Mouse (Mus musculus): Measurements from ENCODE around the gene Atad2b. TPM values are rescaled to one million over a fixed set of nuclear protein-coding genes. Genes with fewer than 3 reads are reported as not detected.
"Not testable (repeated sequence)": the region's sequence is repeated elsewhere in the genome, so short reads cannot be mapped to it uniquely, and the experiment has no call there.

Atad2b gene
- polyA plus RNA-seq, 1 experiment from 2014 or later: 15.0 TPM

DNA sequence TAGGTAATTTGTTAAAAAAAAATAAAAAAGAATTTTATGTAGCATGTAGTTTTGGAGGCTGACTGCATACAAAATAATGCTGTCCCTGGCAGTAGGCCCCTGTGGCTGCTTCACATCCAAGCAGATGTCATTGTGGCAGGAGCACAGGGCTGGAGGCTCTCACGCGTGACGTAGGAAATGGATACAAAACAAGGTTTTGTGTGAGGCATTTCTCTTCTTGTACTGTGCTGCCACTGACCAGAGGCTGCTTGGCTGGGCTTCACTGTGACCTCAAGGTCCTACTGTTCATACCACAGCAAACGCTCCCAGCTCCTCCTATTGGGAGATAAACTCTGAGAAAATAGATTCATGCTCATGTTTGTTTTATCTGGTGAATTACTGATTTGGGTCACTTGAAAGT, 36.0 kb downstream of the Atad2b start:
- Histone ChIP-seq H3K4me3 (ENCODE audit: control insufficient read depth in 1 of 2, insufficient read depth in 1 of 2, low read depth in 1 of 2, low read length in 2 of 2) (no peak overlapping the region), H3K36me3 (ENCODE audit: control insufficient read depth, insufficient read depth, low read length) (peaks cover 86% of the 10 kb centered on the region), H3K4me2 (ENCODE audit: low read length) (no peak overlapping the region), H3K9me3 (ENCODE audit: control insufficient read depth, low read length) (no peaks in the 10 kb centered on the region), H3K27ac (replicated peaks in 1 of 2; ENCODE audit: control insufficient read depth in 1 of 2, insufficient read depth in 1 of 2, low read depth in 2 of 2, low read length in 2 of 2) (no peak overlapping the region), H3K9ac (ENCODE audit: low read length) (no peak overlapping the region), H3K4me1 (ENCODE audit: control insufficient read depth in 2 of 2, insufficient read depth in 2 of 2, low read length in 2 of 2) (no peaks in the 10 kb centered on the region), H3K27me3 (ENCODE audit: control insufficient read depth, insufficient read depth, low read length) (no peaks in the 10 kb centered on the region)
- no peak for ATAC-seq (ENCODE audit: insufficient number of reproducible peaks, insufficient read depth, low FRiP score, low read depth)
- WGBS: 86% methylated on average over 4 of the region's 4 CpGs

DNA sequence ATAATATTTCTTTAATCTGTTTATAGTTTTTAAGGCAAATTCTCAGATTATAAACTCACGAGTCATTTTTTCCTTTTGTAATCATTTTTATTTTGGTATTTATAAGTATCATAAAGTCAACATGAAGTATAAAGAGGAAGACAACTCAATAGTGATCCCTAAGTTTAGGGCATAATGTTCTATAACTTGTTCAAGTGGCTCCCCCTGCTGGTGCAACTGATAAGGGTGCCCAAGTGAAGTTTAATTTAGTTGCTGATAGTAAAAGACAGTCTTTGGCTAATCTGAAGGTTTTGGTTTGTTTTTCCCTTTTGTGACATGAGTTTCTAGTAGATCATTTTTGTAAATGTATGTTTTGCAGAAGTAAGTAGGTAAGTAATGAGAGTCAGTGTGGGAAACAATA, 55.8 kb downstream of the Atad2b start:
- no peak overlapping the region for H3K4me2 ChIP-seq (ENCODE audit: low read length)
- peaks cover 56% of the 10 kb centered on the region for H3K36me3 ChIP-seq (ENCODE audit: control insufficient read depth, insufficient read depth, low read length)
- H3K9ac ChIP-seq (ENCODE audit: low read length): no peak overlapping the region
- 18% methylated on average over 1 of the region's 1 CpGs for WGBS
- no peaks in the 10 kb centered on the region for H3K9me3 ChIP-seq (ENCODE audit: control insufficient read depth, low read length)
- H3K27me3 ChIP-seq (ENCODE audit: control insufficient read depth, insufficient read depth, low read length): no peaks in the 10 kb centered on the region
- no peaks in the 10 kb centered on the region for H3K4me1 ChIP-seq (ENCODE audit: control insufficient read depth in 2 of 2, insufficient read depth in 2 of 2, low read length in 2 of 2)
- H3K4me3 ChIP-seq (ENCODE audit: control insufficient read depth in 1 of 2, insufficient read depth in 1 of 2, low read depth in 1 of 2, low read length in 2 of 2): no peak overlapping the region
- ATAC-seq (ENCODE audit: insufficient number of reproducible peaks, insufficient read depth, low FRiP score, low read depth): no peak
- no peak overlapping the region for H3K27ac ChIP-seq (replicated peaks in 1 of 2; ENCODE audit: control insufficient read depth in 1 of 2, insufficient read depth in 1 of 2, low read depth in 2 of 2, low read length in 2 of 2)

DNA sequence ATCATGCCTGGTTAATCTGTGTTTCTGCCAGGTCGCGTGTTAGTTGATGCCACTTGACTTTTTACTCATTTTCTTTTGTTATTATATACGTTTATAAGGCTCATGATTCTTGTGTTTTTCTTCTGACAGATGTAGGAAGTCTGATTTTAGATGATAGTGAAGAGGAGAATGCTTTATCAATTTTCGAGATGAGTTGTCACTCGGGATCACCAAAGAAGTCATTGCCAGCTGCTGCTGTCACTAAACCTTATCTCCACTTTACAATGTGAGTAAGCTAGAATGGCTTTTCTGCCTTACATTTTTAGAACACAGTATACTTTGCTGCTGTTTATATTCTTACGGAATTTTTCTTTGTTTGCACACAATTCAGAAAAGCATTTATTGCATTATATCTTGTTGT, 61.2 kb downstream of the Atad2b start:
- Histone ChIP-seq H3K4me2 (ENCODE audit: low read length) (no peak overlapping the region), H3K9ac (ENCODE audit: low read length) (no peak overlapping the region), H3K36me3 (ENCODE audit: control insufficient read depth, insufficient read depth, low read length) (peaks cover 59% of the 10 kb centered on the region), H3K4me1 (ENCODE audit: control insufficient read depth in 2 of 2, insufficient read depth in 2 of 2, low read length in 2 of 2) (no peaks in the 10 kb centered on the region), H3K9me3 (ENCODE audit: control insufficient read depth, low read length) (no peaks in the 10 kb centered on the region), H3K27ac (replicated peaks in 1 of 2; ENCODE audit: control insufficient read depth in 1 of 2, insufficient read depth in 1 of 2, low read depth in 2 of 2, low read length in 2 of 2) (no peak overlapping the region), H3K4me3 (ENCODE audit: control insufficient read depth in 1 of 2, insufficient read depth in 1 of 2, low read depth in 1 of 2, low read length in 2 of 2) (no peak overlapping the region), H3K27me3 (ENCODE audit: control insufficient read depth, insufficient read depth, low read length) (no peaks in the 10 kb centered on the region)
- WGBS: 72% methylated on average over 6 of the region's 6 CpGs
- no peak for ATAC-seq (ENCODE audit: insufficient number of reproducible peaks, insufficient read depth, low FRiP score, low read depth)

DNA sequence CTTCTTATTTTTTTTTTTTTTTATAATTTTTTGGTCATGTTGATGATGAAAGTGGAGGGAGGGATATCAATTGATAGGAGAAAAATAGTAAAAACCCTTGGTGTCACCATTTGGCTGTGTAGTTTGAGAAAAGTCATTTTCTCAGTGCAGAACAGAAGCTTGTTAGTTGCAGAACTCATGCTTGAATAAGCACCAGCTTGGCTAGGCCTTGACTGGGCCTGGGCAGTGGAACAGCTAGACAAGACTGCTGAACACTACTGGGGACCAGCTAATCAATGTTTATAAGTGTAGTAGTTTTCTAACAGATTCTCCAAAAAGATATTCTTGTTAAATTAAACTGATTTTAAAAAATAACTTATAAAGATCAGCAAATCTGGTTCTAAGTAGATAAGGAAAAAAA, 79.8 kb downstream of the Atad2b start:
- H3K36me3 ChIP-seq (ENCODE audit: control insufficient read depth, insufficient read depth, low read length): no peaks in the 10 kb centered on the region
- no peaks in the 10 kb centered on the region for H3K4me1 ChIP-seq (ENCODE audit: control insufficient read depth in 2 of 2, insufficient read depth in 2 of 2, low read length in 2 of 2)
- no peak overlapping the region for H3K9ac ChIP-seq (ENCODE audit: low read length)

DNA sequence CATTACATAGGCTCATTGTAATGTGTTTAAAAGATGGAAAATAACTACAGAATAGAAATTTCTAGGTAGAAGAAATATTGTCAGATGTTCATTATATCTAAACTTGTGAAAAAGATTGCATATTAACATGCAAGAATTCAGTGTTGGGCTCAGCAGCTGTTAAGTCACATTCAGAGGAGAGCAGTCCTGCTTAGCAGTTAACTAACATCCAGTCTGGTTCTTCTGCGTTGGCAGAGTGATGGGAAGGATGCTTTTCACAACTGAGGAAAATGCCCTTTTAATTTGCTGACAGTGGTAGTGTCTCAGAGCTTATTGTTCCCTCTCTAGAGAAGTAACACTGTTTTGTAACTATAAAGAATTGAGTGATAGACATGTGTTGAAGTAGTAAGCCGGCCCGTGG, 88.2 kb downstream of the Atad2b start:
- H3K4me1 ChIP-seq (ENCODE audit: control insufficient read depth in 2 of 2, insufficient read depth in 2 of 2, low read length in 2 of 2): no peaks in the 10 kb centered on the region
- H3K36me3 ChIP-seq (ENCODE audit: control insufficient read depth, insufficient read depth, low read length): peaks cover 25% of the 10 kb centered on the region
- H3K27me3 ChIP-seq (ENCODE audit: control insufficient read depth, insufficient read depth, low read length): no peaks in the 10 kb centered on the region
- no peak overlapping the region for H3K9ac ChIP-seq (ENCODE audit: low read length)
- H3K4me2 ChIP-seq (ENCODE audit: low read length): no peak overlapping the region
- WGBS: 81% methylated on average over 3 of the region's 3 CpGs
- no peak for ATAC-seq (ENCODE audit: insufficient number of reproducible peaks, insufficient read depth, low FRiP score, low read depth)
- no peak overlapping the region for H3K27ac ChIP-seq (replicated peaks in 1 of 2; ENCODE audit: control insufficient read depth in 1 of 2, insufficient read depth in 1 of 2, low read depth in 2 of 2, low read length in 2 of 2)
- H3K4me3 ChIP-seq (ENCODE audit: control insufficient read depth in 1 of 2, insufficient read depth in 1 of 2, low read depth in 1 of 2, low read length in 2 of 2): no peak overlapping the region
- H3K9me3 ChIP-seq (ENCODE audit: control insufficient read depth, low read length): no peaks in the 10 kb centered on the region

More for the DNA sequence above, 79.8 kb downstream of the Atad2b start:
- H3K27me3 ChIP-seq (ENCODE audit: control insufficient read depth, insufficient read depth, low read length): no peaks in the 10 kb centered on the region
- no peak overlapping the region for H3K27ac ChIP-seq (replicated peaks in 1 of 2; ENCODE audit: control insufficient read depth in 1 of 2, insufficient read depth in 1 of 2, low read depth in 2 of 2, low read length in 2 of 2)
- H3K4me2 ChIP-seq (ENCODE audit: low read length): no peak overlapping the region
- no peaks in the 10 kb centered on the region for H3K9me3 ChIP-seq (ENCODE audit: control insufficient read depth, low read length)
- ATAC-seq (ENCODE audit: insufficient number of reproducible peaks, insufficient read depth, low FRiP score, low read depth): no peak
- H3K4me3 ChIP-seq (ENCODE audit: control insufficient read depth in 1 of 2, insufficient read depth in 1 of 2, low read depth in 1 of 2, low read length in 2 of 2): no peak overlapping the region

DNA sequence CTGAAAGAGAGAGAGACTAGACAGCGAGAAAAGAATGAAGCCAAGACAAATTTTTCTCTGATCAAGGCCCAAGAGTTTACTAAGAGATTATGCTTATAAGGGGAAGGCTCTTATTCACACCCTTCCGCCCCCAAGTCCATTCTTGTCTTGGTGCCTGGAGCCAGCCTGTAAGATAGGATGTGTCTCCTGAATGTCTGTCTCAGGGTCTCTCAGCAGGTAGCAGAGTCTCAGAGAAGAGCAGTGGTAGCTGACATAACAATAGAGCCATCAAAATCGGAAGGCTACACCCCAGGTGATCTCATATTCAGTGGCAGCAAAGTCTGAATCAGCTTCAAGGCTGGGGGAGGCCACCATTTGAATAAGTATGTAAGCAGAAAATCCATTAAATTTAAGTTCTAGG, 88.6 kb downstream of the Atad2b start:
- H3K27me3 ChIP-seq (ENCODE audit: control insufficient read depth, insufficient read depth, low read length); H3K9me3 ChIP-seq (ENCODE audit: control insufficient read depth, low read length); H3K4me1 ChIP-seq (ENCODE audit: control insufficient read depth in 2 of 2, insufficient read depth in 2 of 2, low read length in 2 of 2); H3K4me3 ChIP-seq (ENCODE audit: control insufficient read depth in 1 of 2, insufficient read depth in 1 of 2, low read depth in 1 of 2, low read length in 2 of 2); H3K27ac ChIP-seq (replicated peaks in 1 of 2; ENCODE audit: control insufficient read depth in 1 of 2, insufficient read depth in 1 of 2, low read depth in 2 of 2, low read length in 2 of 2); H3K9ac ChIP-seq (ENCODE audit: low read length); ATAC-seq (ENCODE audit: insufficient number of reproducible peaks, insufficient read depth, low FRiP score, low read depth); H3K4me2 ChIP-seq (ENCODE audit: low read length): not testable (repeated sequence)
- H3K36me3 ChIP-seq (ENCODE audit: control insufficient read depth, insufficient read depth, low read length): peaks cover 29% of the 10 kb centered on the region
- 79% methylated on average over 3 of the region's 3 CpGs for WGBS

DNA sequence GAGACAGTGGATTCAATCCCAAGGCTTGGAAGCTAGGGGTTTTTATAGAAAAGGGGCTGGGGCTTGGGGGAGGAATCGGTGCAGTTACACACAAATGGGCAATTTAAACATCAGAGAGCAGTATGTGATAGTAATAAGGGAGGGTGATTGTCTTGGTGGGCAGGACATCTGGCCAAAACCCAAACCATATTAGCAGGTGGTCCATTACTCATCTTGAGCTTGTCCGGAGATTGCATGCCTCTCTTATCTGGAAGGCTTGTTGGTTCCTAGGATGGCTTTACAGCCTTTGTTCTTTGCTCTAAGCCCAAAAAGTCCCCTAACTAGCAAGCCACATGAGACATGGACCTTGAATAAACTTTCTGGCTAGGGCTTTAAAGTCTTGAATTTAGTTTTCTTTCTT, 91.5 kb downstream of the Atad2b start:
- not testable (repeated sequence) for H3K27me3 ChIP-seq (ENCODE audit: control insufficient read depth, insufficient read depth, low read length); ATAC-seq (ENCODE audit: insufficient number of reproducible peaks, insufficient read depth, low FRiP score, low read depth); H3K9ac ChIP-seq (ENCODE audit: low read length); H3K4me2 ChIP-seq (ENCODE audit: low read length); H3K9me3 ChIP-seq (ENCODE audit: control insufficient read depth, low read length); H3K4me3 ChIP-seq (ENCODE audit: control insufficient read depth in 1 of 2, insufficient read depth in 1 of 2, low read depth in 1 of 2, low read length in 2 of 2); H3K4me1 ChIP-seq (ENCODE audit: control insufficient read depth in 2 of 2, insufficient read depth in 2 of 2, low read length in 2 of 2); H3K27ac ChIP-seq (replicated peaks in 1 of 2; ENCODE audit: control insufficient read depth in 1 of 2, insufficient read depth in 1 of 2, low read depth in 2 of 2, low read length in 2 of 2)
- 62% methylated on average over 2 of the region's 2 CpGs for whole genome bisulfite sequencing
- peaks cover 49% of the 10 kb centered on the region for H3K36me3 ChIP-seq (ENCODE audit: control insufficient read depth, insufficient read depth, low read length)

DNA sequence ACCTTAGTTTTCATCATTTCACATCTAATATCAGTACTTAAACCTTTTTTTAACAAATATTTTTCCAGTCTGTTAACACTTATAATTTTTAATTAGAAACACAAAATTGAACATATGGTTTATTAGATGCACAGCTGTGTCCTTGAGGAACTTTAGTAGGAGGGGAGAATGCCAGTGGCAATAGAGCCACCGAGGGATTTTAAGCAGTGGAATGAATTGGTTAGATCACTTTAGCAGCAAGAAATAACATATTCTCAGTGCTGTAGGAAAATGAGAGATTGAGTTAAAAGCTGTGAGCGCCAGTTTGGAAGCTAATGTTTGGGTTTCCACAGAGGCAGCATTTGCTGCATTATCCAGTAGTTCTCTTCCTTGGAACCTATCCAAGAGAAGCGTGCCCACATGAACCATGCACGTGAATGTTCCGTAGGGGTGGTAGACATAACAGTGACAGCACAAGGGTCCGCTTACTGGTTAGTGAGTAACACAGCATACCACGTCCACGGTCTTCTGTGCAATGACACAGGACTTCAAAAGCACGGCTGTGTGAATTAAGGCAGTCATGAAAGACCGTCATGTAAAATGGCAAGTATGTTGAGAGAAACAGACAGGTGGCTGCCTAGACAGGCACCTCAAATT, 108.2 kb downstream of the Atad2b start:
- Histone ChIP-seq H3K9me3 (ENCODE audit: control insufficient read depth, low read length) (no peaks in the 10 kb centered on the region), H3K4me1 (ENCODE audit: control insufficient read depth in 2 of 2, insufficient read depth in 2 of 2, low read length in 2 of 2) (no peaks in the 10 kb centered on the region), H3K4me2 (ENCODE audit: low read length) (no peak overlapping the region), H3K36me3 (ENCODE audit: control insufficient read depth, insufficient read depth, low read length) (peaks cover 57% of the 10 kb centered on the region), H3K27ac (replicated peaks in 1 of 2; ENCODE audit: control insufficient read depth in 1 of 2, insufficient read depth in 1 of 2, low read depth in 2 of 2, low read length in 2 of 2) (no peak overlapping the region), H3K27me3 (ENCODE audit: control insufficient read depth, insufficient read depth, low read length) (no peaks in the 10 kb centered on the region), H3K9ac (ENCODE audit: low read length) (no peak overlapping the region), H3K4me3 (ENCODE audit: control insufficient read depth in 1 of 2, insufficient read depth in 1 of 2, low read depth in 1 of 2, low read length in 2 of 2) (no peak overlapping the region)
- ATAC-seq (ENCODE audit: insufficient number of reproducible peaks, insufficient read depth, low FRiP score, low read depth): no peak
- 90% methylated on average over 10 of the region's 10 CpGs for WGBS
